Mouse (Mus musculus) fibroblast of lung, adult 2 months (primary cell): ENCODE results near the gene Cfap43.

Experiments
- DNase-seq: peaks from one replicate; pipeline ENCODE4 v3.0.0-alpha.2; 2011; ENCODE audit warnings: low read depth

Cfap43 gene

GRCm38 (mm10) chr19:47885191-47885743 is 33.8 kb downstream of the Cfap43 start:
- DNase-seq = no peak

DNA sequence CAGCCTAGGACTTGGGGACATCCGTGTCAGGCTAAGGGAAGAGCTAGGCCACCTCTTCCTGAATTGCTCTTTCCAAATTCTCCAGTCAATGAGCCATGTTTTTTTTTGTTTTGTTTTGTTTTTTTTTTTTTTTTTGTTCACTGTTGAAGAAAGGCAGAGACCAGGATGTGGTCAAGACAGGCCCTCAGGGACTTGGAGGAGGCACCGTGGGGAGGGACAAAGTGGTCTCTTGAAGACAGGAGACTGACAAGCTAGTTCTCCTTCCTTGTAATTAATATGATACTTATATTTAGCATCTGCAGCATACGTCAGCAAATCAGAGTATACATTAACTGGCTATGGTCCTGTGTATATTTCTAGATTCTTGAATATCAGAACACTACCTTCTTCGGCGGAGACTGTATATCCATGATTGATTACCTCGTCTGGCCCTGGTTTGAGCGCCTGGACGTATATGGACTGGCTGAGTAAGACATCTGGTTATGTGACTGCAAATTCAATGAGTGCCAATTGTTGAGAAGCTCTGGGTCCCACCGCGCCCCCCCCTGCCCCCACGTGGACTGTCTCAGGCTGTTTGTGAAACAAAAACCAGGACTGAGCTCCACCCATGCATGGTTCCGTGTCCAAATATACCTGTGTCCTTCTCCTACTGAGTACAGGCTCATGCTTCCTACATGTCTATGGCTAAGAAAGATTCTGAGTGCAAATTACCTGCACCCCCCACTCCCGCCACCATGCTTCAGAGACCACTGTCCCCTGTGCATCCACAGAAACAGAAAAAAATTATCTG is 34.6 kb downstream of the Cfap43 start:
- no peak for DNase-seq

GRCm38 (mm10) chr19:47882882-47883254 is 36.2 kb downstream of the Cfap43 start:
- DNase-seq = no peak

GRCm38 (mm10) chr19:47882151-47882881 is 36.8 kb downstream of the Cfap43 start:
- DNase-seq = no peak

- no peak for DNase-seq
Observed at GRCm38 (mm10) chr19:47881538-47881937, 37.5 kb downstream of the Cfap43 start.

- DNase-seq = no peak
Observed at GRCm38 (mm10) chr19:47876252-47876651, 42.8 kb downstream of the Cfap43 start.

DNA sequence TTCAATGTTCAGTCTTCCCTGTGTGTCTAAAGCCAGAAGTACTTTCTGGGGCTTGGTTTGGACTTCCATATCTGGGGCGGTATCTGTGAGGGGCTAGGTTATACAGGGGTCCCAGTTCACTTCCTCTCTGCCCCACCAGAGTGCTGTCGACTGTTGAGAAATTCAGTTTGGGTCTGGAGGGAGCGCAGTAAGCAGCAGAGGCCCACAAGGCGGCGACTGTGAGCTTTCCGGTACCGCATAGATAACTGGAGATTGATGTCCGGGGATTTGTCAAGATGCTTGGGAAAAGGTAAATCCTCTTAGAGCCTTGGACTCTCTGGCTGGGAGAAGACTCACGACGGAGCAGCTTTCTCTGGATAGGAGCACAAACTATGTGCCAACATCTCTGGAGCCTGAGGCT is 47.6 kb downstream of the Cfap43 start:
- DNase-seq = no peak

DNA sequence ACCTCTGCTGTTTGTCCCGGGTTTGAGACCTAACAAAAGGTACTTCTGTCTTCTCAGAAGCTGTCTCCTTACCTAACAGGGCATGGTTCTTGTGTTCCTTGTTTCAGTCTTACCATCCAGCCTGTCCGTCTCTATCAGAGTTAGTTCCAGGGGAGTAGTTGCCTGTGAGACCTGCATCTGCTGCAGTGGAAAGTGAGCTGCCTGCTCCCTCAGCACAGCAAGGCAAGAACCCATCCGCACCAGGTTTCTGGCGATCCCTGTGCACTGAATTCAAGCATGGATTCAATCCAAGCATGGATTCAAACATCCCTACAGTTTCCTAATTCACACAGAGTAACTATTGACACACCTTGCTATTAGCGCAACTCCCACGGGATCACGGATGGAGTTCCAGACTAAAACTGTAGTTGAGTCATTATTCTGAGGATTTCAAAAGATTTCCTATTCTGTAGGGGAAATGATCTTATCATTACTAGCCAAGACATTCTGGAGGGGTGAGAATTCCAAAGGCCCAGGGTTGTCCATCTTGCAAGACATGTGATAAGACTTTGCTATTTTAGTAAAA is 48.9 kb downstream of the Cfap43 start:
- no peak for DNase-seq

DNA sequence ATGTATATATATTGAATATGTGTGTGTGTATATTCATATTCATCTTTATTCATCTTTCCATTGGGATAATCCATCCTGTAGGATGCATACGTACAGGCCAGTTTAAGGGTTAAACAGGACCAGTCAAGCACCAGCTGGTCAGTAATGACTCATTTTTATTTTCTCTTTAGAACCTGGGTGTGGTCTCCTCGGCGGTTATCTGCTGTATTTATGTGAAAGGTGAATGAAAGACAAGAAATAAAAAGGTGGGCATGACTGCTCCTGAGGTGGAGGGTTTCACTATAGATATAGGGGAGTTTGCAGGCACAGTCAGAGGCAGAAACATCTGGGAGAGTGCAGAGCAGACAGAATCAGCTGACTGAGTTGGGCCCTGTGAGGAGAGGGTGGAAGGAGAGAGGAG is 49.6 kb downstream of the Cfap43 start:
- no peak for DNase-seq

DNA sequence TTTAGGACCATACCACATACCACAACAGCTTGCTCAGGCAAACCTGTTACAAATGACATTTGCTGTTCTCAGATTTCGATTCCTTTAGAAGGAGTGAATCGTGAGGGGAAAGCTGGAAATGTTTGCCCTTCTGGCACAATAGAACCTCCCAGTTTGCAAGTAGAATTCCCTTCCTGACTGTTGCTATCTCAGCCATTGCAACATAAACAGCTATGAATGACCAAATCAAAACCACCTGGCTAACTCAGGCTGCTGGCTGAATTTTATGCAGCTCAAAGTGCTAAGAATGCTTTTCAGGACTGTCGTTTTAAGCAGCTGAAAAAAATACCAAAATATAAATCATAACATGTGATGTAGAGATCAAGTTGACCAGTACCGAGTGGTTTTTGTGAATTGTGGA is 50.1 kb downstream of the Cfap43 start:
- DNase-seq = no peak

GRCm38 (mm10) chr19:47867628-47868175 is 51.4 kb downstream of the Cfap43 start:
- no peak for DNase-seq

GRCm38 (mm10) chr19:47865353-47865947 is 53.6 kb downstream of the Cfap43 start, which contains the start of gene Gsto2:
Gene Gsto2 (plus strand): TSS chr19:47865534.
- peak; percentile 85 for DNase-seq

DNA sequence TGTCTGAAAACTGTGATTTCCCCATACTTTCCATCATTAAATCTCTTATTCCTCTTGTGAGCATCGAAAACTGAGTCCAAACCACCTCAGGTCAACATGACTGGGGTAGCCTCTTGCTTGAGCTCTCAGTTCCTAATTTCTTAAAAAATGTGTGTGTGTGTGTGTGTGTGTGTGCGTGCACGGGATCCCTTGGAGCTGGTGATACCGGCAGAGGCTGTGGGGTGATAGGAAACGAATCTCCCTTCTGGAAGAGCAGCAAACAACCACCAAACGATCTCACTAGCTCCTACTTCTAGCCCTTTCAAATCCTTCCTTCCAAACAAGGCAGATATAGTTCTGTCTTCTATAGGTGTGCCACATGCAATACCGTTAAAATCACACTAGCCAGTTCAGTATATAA is 54.4 kb downstream of the Cfap43 start:
- DNase-seq = no peak

- DNase-seq = no peak
Observed at GRCm38 (mm10) chr19:47864051-47864450, 55.0 kb downstream of the Cfap43 start.

GRCm38 (mm10) chr19:47862581-47862980 is 56.5 kb downstream of the Cfap43 start:
- no peak for DNase-seq

- no peak for DNase-seq
Observed at GRCm38 (mm10) chr19:47859180-47859579, 59.9 kb downstream of the Cfap43 start.

GRCm38 (mm10) chr19:47857957-47858942 is 60.8 kb downstream of the Cfap43 start:
- no peak for DNase-seq

GRCm38 (mm10) chr19:47854796-47855783 is 64.0 kb downstream of the Cfap43 start, which contains the start of gene Gsto1:
Gene Gsto1 (plus strand): TSS chr19:47854970.
- DNase-seq = no peak
